Mouse (Mus musculus): ENCODE data around the gene Depdc5. TPM values are rescaled to one million over a fixed set of nuclear protein-coding genes. Genes with fewer than 3 reads are reported as not detected.

The Depdc5 gene
- polyA plus RNA-seq, 1 experiment from 2014 or later: 37.5 TPM

DNA sequence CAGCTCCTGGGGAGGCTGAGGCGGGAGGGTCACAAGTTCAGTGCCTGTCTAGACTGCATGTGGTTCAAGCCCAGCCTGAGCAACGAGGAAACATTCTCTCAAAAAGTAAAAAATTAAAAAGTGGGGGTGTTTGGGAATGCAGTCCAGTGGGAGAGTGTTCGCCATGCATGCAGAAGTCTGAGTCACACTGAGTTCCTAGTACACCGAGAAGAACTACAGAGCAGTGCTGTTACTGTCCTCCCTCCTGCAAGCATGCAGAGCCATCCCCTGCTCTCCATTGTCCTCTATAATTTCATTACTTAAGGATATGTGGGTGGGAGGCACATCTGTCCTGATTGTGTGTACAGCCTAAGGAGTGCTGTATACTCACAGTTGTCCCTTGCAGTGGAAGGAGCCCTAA lies 59.4 kb downstream of the Depdc5 start:
- Histone ChIP-seq H3K27ac (no peak overlapping the region), H3K9me3 (no peaks in the 10 kb centered on the region), H3K4me2 (replicated peaks) (no peak overlapping the region), H3K27me3 (no peaks in the 10 kb centered on the region), H3K4me1 (replicated peaks) (no peaks in the 10 kb centered on the region), H3K4me3 (replicated peaks) (no peak overlapping the region), H3K9ac (replicated peaks) (no peak overlapping the region), H3K36me3 (peaks cover 75% of the 10 kb centered on the region)
- WGBS: 93% methylated on average over 4 of the region's 4 CpGs
- ATAC-seq: no peak

DNA sequence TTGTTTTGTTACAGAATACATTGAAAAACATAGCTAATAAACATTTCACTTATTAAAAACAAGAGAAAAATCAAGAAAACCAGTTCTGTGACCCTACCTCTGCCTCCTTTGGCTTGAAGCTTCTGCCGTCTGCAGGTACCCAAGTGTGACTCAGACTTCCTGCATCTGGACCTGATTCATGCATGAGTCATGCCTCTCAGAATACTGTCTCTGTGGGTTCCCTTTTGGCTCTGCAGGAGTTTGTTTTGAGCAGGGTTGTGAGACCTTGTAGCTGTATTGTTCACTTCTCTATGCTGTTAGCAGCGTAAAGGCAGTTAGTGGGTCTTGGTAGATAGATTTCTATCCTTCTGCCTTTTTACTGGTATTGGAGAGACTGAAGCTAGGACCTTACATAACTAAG lies 67.3 kb downstream of the Depdc5 start:
- ATAC-seq: no peak
- no peak overlapping the region for H3K4me3 ChIP-seq (replicated peaks)
- H3K27ac ChIP-seq: no peak overlapping the region
- H3K36me3 ChIP-seq: peaks cover 70% of the 10 kb centered on the region
- H3K4me2 ChIP-seq (replicated peaks): no peak overlapping the region
- WGBS: 83% methylated on average over 2 of the region's 2 CpGs
- no peaks in the 10 kb centered on the region for H3K9me3 ChIP-seq
- no peak overlapping the region for H3K9ac ChIP-seq (replicated peaks)
- no peaks in the 10 kb centered on the region for H3K27me3 ChIP-seq
- no peaks in the 10 kb centered on the region for H3K4me1 ChIP-seq (replicated peaks)

DNA sequence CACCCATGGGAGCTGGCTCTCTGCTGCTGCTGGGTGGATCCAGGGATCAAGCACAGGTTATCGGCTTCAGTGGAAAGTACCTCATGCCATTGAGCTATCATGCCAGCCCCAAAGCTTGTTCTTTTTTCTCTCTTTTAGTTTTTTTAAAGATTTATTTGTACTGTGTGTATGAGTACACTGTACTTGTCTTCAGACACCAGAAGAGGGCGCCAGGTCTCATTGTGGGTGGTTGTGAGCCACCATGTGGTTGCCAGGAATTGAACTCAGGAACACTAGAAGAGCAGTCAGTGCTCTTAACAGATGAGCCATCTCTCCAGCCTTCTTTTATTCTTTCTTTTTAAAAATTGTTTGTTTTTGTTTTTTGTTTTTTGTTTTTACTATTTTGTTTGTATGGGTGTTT lies 71.2 kb downstream of the Depdc5 start:
- 55% methylated on average over 2 of the region's 2 CpGs for WGBS
- Histone ChIP-seq H3K9me3 (no peaks in the 10 kb centered on the region), H3K4me3 (replicated peaks) (no peak overlapping the region), H3K36me3 (peaks cover 71% of the 10 kb centered on the region), H3K4me2 (replicated peaks) (no peak overlapping the region), H3K9ac (replicated peaks) (no peak overlapping the region), H3K27ac (no peak overlapping the region), H3K27me3 (no peaks in the 10 kb centered on the region), H3K4me1 (replicated peaks) (no peaks in the 10 kb centered on the region)
- ATAC-seq: no peak

DNA sequence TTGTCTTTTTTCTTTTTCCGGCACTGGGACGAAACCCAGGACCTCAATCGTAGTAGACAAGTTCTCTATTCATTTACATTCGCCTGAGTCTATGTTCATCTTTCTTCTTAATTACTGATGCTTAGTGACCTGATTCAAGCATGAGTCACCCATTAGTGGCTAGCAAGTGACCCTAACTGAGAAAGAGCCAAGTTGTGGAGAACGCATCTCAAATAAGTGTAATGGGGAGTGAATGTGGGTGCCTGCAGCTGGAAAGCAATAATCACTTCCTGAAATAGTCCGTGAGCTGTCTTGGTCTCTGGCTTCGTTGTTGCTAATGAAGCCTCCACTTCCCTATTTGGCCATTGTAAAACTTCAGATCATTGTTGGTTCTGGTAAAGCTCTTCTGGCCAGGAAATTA lies 77.1 kb downstream of the Depdc5 start:
- Histone ChIP-seq H3K4me2 (replicated peaks) (no peak overlapping the region), H3K4me3 (replicated peaks) (no peak overlapping the region), H3K9ac (replicated peaks) (no peak overlapping the region), H3K27me3 (no peaks in the 10 kb centered on the region), H3K9me3 (no peaks in the 10 kb centered on the region), H3K36me3 (peaks cover 89% of the 10 kb centered on the region), H3K4me1 (replicated peaks) (no peaks in the 10 kb centered on the region), H3K27ac (no peak overlapping the region)
- no peak for ATAC-seq
- WGBS: 91% methylated on average over 7 of the region's 7 CpGs

DNA sequence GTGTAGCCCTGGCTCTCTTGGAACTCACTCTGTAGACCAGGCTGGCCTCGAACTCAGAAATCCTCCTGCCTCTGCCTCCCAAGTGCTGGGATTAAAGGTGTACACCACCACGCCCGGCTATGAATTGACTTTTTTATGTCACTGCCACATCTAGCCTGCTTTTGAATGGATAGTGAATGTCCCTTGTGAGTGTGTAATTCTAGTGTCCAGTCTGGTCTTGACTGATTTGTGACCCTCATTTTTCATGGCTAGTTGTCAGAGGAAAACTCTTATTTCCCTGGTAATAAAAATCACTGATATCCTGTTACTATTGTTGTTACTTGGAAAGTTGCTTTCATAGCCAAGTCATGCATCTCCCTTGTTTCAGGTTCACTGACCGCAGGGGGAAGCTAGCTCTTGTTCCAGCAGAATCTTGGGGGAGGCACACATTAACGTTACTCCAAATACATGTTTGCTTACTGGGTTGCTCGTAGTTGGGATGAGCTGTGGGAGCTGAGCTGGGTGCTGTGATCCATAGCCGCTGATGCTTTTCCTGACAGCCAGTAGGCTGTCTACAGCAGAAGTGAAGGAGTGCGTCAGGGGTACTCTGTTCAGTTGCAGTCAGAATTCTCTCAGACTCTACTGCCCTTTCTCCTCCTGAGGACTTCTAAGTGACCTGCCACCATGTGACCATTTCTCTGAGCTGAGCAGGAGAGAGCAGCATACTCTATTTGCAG lies 77.9 kb downstream of the Depdc5 start:
- no peak for ATAC-seq
- no peaks in the 10 kb centered on the region for H3K4me1 ChIP-seq (replicated peaks)
- no peaks in the 10 kb centered on the region for H3K9me3 ChIP-seq
- H3K9ac ChIP-seq (replicated peaks): no peak overlapping the region
- no peak overlapping the region for H3K27ac ChIP-seq
- no peaks in the 10 kb centered on the region for H3K27me3 ChIP-seq
- no peak overlapping the region for H3K4me2 ChIP-seq (replicated peaks)
- H3K36me3 ChIP-seq: peaks cover 87% of the 10 kb centered on the region
- 96% methylated on average over 8 of the region's 8 CpGs for WGBS
- H3K4me3 ChIP-seq (replicated peaks): no peak overlapping the region

DNA sequence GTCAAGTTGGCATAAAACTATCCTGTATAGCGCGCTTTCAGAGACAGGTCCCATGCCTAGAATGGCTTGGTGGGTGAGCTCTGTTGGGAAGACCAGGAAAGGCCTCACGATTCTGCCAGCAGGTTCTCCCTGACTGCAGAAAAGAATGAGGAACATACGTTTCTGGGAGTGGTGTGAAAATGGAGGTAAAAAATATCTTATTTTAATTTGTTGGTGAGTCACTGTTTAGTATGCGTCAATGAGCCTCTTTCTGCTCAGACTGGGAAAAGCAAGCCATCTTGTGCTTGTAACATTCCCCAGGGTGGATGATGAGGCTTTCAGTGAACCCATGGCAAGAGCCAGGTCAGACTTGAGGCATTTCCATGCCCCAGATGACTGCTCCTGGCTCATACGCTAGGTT lies 86.6 kb downstream of the Depdc5 start:
- Histone ChIP-seq H3K9me3 (no peaks in the 10 kb centered on the region), H3K4me3 (replicated peaks) (no peak overlapping the region), H3K27ac (no peak overlapping the region), H3K4me1 (replicated peaks) (no peaks in the 10 kb centered on the region), H3K4me2 (replicated peaks) (no peak overlapping the region), H3K9ac (replicated peaks) (no peak overlapping the region), H3K36me3 (peaks cover 67% of the 10 kb centered on the region), H3K27me3 (no peaks in the 10 kb centered on the region)
- 99% methylated on average over 6 of the region's 6 CpGs for WGBS
- no peak for ATAC-seq

DNA sequence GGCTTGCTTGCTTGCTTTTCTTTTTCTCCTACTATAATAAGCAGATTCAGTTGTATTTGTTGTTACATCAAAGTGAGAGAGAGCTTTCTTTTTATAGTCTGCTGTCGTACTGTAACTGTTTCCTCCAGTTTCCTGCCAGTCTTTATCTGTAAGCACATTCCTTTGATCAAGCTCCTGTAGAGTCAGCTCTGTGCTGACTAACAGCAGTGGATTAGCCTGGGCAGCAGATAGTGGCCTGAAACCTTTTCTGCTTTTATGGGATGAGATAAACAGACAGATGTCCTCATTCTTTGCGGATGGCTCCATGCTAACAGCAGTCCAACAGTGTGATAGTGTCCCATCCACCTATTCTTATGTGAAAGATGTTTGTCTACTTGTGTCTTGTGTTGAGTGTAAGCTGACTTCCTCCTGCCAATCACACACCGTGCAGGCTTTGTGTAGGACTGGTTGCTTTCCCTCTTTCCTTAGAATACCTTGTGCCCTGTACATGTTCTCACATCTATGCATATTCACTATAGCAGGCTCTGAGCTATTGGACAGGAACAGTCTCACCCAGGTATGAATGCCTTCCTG lies 87.3 kb downstream of the Depdc5 start:
- WGBS: 88% methylated on average over 3 of the region's 3 CpGs
- Histone ChIP-seq H3K4me3 (replicated peaks) (no peak overlapping the region), H3K4me2 (replicated peaks) (no peak overlapping the region), H3K36me3 (peaks cover 66% of the 10 kb centered on the region), H3K9ac (replicated peaks) (no peak overlapping the region), H3K27me3 (no peaks in the 10 kb centered on the region), H3K9me3 (no peaks in the 10 kb centered on the region), H3K27ac (no peak overlapping the region), H3K4me1 (replicated peaks) (no peaks in the 10 kb centered on the region)
- ATAC-seq: no peak

DNA sequence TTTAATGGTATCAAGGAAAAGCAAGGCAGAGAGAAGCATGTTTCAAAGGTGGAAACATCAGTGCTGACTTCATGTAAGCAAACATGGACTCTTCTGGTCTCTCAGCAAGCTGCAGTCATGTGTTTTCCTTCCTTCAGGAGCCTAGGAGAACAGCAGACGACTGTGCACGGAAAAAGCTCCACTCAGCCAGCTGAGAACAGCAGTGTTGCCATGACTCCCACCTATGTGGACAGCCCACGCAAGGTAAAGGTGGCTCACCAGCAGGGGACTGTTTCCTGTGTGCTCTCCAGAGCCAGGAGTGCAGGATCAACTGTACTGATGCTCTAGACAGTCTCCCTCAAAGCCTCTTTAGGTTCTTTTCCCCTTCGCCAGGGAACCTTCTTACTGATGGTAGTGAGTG lies 92.2 kb downstream of the Depdc5 start:
- Histone ChIP-seq H3K27ac (no peak overlapping the region), H3K4me3 (replicated peaks) (no peak overlapping the region), H3K4me1 (replicated peaks) (no peaks in the 10 kb centered on the region), H3K36me3 (peaks cover 53% of the 10 kb centered on the region), H3K27me3 (no peaks in the 10 kb centered on the region), H3K4me2 (replicated peaks) (no peak overlapping the region), H3K9ac (replicated peaks) (no peak overlapping the region), H3K9me3 (no peaks in the 10 kb centered on the region)
- 96% methylated on average over 4 of the region's 4 CpGs for WGBS
- ATAC-seq: no peak

DNA sequence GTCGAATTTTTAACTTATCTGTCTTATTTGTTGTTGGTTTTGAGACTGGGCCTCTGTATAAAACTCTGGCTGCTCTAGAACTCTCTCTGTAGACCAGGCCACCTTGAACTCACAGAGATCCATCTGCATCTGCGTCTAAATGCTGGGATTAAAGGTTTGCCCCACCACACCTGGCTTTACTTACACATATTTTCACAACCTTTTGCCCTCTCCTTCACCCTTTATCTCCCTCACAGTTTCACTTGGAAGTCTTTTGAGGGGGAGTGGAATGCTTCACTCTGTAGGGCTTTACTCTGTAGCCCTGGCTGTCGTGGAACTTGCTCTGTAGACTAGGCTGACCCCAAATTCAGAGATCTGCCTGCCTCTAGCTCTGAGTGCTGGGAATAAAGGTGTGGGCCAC lies 98.1 kb downstream of the Depdc5 start:
- no peaks in the 10 kb centered on the region for H3K4me1 ChIP-seq (replicated peaks)
- H3K9ac ChIP-seq (replicated peaks): no peak overlapping the region
- no peak for ATAC-seq
- H3K4me3 ChIP-seq (replicated peaks): no peak overlapping the region
- peaks cover 59% of the 10 kb centered on the region for H3K36me3 ChIP-seq
- no peaks in the 10 kb centered on the region for H3K27me3 ChIP-seq
- no peaks in the 10 kb centered on the region for H3K9me3 ChIP-seq
- no peak overlapping the region for H3K27ac ChIP-seq
- WGBS: 84% methylated on average over 3 of the region's 3 CpGs
- H3K4me2 ChIP-seq (replicated peaks): no peak overlapping the region

DNA sequence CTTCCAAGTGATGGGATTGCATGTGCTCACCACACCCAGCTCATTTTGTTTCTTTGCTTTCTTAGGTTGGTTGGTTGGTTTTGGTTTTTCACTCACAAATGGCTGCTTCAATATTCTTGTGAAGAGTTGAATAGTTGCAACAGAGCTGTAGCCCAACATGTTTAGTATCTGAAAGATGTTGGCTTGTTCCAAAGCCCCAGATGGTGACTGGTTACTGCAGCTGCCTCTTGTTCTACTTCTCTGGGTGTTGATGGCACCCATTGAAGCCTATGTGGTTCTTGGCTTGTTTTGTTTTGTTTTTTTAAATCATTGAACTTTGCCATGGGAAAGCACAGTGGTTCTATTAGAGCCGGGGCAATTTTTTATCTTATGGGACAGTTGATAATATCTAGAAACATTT lies 99.1 kb downstream of the Depdc5 start:
- H3K27ac ChIP-seq: no peak overlapping the region
- H3K4me1 ChIP-seq (replicated peaks): no peaks in the 10 kb centered on the region
- H3K9ac ChIP-seq (replicated peaks): no peak overlapping the region
- H3K36me3 ChIP-seq: peaks cover 67% of the 10 kb centered on the region
- no peak overlapping the region for H3K4me3 ChIP-seq (replicated peaks)
- WGBS: 98% methylated on average over 1 of the region's 1 CpGs
- no peaks in the 10 kb centered on the region for H3K9me3 ChIP-seq
- H3K4me2 ChIP-seq (replicated peaks): no peak overlapping the region
- ATAC-seq: no peak
- H3K27me3 ChIP-seq: no peaks in the 10 kb centered on the region

DNA sequence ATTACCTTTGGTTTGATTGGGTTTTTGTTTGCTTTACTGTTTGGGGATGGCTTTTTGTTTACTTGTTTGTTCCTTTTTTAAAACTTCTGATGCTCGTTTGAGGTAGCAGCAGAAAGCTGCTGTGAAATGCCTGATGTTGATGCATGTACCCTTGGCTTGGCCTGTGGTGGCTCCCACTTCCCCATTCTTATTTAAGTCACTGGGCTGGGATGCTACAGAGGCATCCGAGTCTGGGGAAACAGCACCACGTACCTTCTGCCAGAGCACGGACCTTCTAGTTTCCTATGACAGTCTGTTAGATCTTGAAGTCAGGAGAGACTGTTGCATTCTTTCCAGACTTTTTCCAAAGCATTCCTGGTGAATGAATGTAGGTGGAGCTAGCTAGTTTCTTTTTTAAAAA lies 113.0 kb downstream of the Depdc5 start:
- Histone ChIP-seq H3K4me3 (replicated peaks) (no peak overlapping the region), H3K27ac (no peak overlapping the region), H3K9ac (replicated peaks) (no peak overlapping the region), H3K27me3 (no peaks in the 10 kb centered on the region), H3K4me1 (replicated peaks) (no peaks in the 10 kb centered on the region), H3K9me3 (no peaks in the 10 kb centered on the region), H3K4me2 (replicated peaks) (no peak overlapping the region), H3K36me3 (peaks cover 30% of the 10 kb centered on the region)
- 91% methylated on average over 4 of the region's 4 CpGs for WGBS
- no peak for ATAC-seq

DNA sequence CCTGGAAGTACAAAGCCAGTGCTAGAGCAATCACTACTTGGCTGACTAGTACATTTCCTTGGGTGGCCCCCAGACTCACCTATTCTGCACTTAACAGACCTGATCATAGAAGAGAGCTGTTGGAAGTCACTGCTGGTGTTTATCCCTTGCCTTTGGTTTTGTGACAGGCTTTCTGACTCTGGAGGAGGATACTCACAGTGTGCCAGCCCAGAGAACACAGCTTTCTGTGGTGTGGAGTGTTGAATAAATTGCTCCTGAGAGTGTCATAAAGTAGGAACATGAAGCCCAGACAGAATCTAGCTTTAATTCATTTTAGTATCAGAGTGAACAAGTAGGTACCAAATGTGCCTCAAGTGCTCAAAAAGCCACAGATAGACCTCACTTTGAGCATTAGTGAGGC lies 113.7 kb downstream of the Depdc5 start:
- Histone ChIP-seq H3K4me2 (replicated peaks) (no peak overlapping the region), H3K4me1 (replicated peaks) (no peaks in the 10 kb centered on the region), H3K36me3 (peaks cover 35% of the 10 kb centered on the region), H3K4me3 (replicated peaks) (no peak overlapping the region), H3K27ac (no peak overlapping the region), H3K9me3 (no peaks in the 10 kb centered on the region), H3K9ac (replicated peaks) (no peak overlapping the region), H3K27me3 (no peaks in the 10 kb centered on the region)
- no peak for ATAC-seq

DNA sequence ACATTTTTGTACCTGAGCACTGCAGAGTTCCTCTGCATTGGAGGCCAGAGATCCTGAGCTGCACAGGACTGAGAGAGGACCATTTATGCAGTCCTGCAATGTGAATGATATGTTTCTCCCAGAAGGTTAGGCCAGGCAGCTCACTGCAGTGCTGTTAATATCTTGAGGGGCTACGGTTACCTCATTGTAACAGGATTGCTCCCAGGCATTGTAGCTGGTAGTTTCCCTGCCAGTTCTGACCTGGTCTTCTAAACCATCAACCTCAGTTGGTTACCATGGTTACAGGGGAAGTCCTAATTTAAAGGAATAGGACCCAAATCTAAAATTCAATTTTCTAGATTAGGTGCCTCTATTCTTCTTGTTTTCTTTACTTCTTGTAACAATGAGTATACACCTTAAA lies 121.9 kb downstream of the Depdc5 start:
- no peak for ATAC-seq
- no peaks in the 10 kb centered on the region for H3K27me3 ChIP-seq
- peaks cover 63% of the 10 kb centered on the region for H3K36me3 ChIP-seq
- H3K9ac ChIP-seq (replicated peaks): no peak overlapping the region; the same call in 1 of the 2 replicates
- no peaks in the 10 kb centered on the region for H3K9me3 ChIP-seq
- 58% methylated on average over 1 of the region's 1 CpGs for WGBS
- no peak overlapping the region for H3K4me2 ChIP-seq (replicated peaks)
- H3K4me3 ChIP-seq (replicated peaks): no peak overlapping the region
- H3K27ac ChIP-seq: no peak overlapping the region
- peaks cover 5% of the 10 kb centered on the region; the same call in 1 of the 2 replicates for H3K4me1 ChIP-seq (replicated peaks)

Data from midbrain, embryonic 13.5 days (tissue).